Mouse (Mus musculus) intestine, postnatal 0 days (tissue): ENCODE data around the gene Pip4k2c. TPM values are rescaled to one million over a fixed set of nuclear protein-coding genes. Genes with fewer than 3 reads are reported as not detected.

Experiments used
- ATAC-seq: fragments of 200-750 bp; cut with Nextera tagmentation; 2 replicates; pipeline ENCODE4 v1.8.0; 2017; ENCODE audit warnings: mild to moderate bottlenecking, moderate TSS enrichment, moderate library complexity
- H3K27ac ChIP-seq: fragments of 300-500 bp; sonication (generic); 2 replicates; pipeline ENCODE4 v1.5.1; 2014; ENCODE audit warnings: mild to moderate bottlenecking, low read depth, low read length, moderate library complexity
- H3K27me3 ChIP-seq: fragments of 300-500 bp; sonication (generic); replicated peaks from 2 replicates; pipeline ENCODE4 v1.6.1; 2014; ENCODE audit warnings: low read length, mixed read lengths; ENCODE audit not compliant: control insufficient read depth, insufficient read depth
- H3K36me3 ChIP-seq: fragments of 300-500 bp; sonication (generic); 2 replicates; pipeline ENCODE4 v1.6.1; 2014; ENCODE audit warnings: mild to moderate bottlenecking, moderate library complexity; ENCODE audit not compliant: control insufficient read depth, insufficient read depth
- H3K4me1 ChIP-seq: fragments of 300-500 bp; sonication (generic); replicated peaks from 2 replicates; pipeline ENCODE4 v1.6.1; 2014; ENCODE audit warnings: antibody characterized with exemption, low read length, mixed read lengths; ENCODE audit not compliant: control insufficient read depth, insufficient read depth
- H3K4me2 ChIP-seq: fragments of 300-500 bp; sonication (generic); replicated peaks from 2 replicates; pipeline ENCODE4 v1.6.1; 2014; ENCODE audit warnings: low read depth, mild to moderate bottlenecking, moderate library complexity
- H3K4me3 ChIP-seq: fragments of 300-500 bp; sonication (generic); 2 replicates; pipeline ENCODE4 v1.5.1; 2014; ENCODE audit warnings: low read depth, low read length
- H3K9ac ChIP-seq: fragments of 300-500 bp; sonication (generic); 2 replicates; pipeline ENCODE4 v1.6.1; 2014; ENCODE audit warnings: mild to moderate bottlenecking, low read depth, low read length
- H3K9me3 ChIP-seq: fragments of 300-500 bp; sonication (generic); 2 replicates; pipeline ENCODE4 v1.6.1; 2016; ENCODE audit warnings: mixed run types; ENCODE audit not compliant: control insufficient read depth
- CTCF ChIP-seq: sonication (generic); IDR thresholded peaks from 2 replicates; pipeline ENCODE4 v1.5.1; 2016; ENCODE audit warnings: low read depth, mild to moderate bottlenecking, control low read depth, antibody characterized with exemption, moderate library complexity
- WGBS: fragments of 180-500 bp; shearing (Covaris S2); extraction: QIAGEN DNeasy Blood & Tissue Kit; methylation state at CpG from one replicate; pipeline ENCODE4 v1.1.7; 2014; 5-methylcytosine and 5-hydroxymethylcytosine counted together
- polyA plus RNA-seq: library from polyadenylated mRNA; unstranded; fragments of >200 nt; fragmentation: Nextera tagmentation; extraction: Ambion mirVana; gene quantifications from 2 replicates; pipeline ENCODE4 v1.2.1, GENCODE M21; 2015

The Pip4k2c gene
- polyA plus RNA-seq, 1 experiment from 2014 or later = 43.0 TPM

DNA sequence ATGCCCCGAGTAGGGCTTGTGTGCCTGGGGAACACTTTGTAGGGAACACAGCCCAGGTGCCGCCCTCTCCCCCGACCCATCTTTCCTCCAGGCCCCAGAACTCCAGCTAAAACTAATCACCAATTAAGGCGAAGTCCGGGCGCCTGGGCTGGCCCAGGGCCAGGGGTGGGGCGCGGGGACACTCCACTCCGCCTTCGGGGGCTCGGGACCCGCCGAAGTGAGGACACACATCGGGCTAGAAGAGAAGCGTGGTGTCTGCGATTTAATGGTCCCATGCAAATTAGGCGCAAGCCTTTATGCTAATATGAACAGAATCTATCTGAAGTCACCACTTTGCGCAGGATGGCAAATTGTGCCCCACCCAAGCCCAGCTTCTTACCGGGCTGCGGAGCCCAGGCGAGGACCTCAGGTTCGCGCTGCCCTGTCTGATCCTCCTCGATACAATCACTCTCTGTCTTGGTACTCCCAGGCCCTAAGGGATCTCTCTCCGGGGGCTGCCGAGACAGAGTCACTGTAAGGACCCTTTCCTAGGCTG lies 22.2 kb downstream of the Pip4k2c start:
- no peak; the same call in 1 of the 2 replicates for ATAC-seq
- peaks cover 25% of the 10 kb centered on the region for H3K27me3 ChIP-seq

GRCm38 (mm10) chr10:127188465-127189115 lies 22.8 kb downstream of the Pip4k2c start:
- ATAC-seq = peak; percentile 47
- under 1% methylated on average over 39 of the region's 46 CpGs for WGBS
- Histone ChIP-seq H3K27ac (peak overlapping the region; percentile 36), H3K9me3 (no peaks in the 10 kb centered on the region), H3K36me3 (peaks cover 14% of the 10 kb centered on the region; the same call in 1 of the 2 replicates), H3K4me3 (peak overlapping the region; percentile 57), H3K4me2 (peak overlapping the region; percentile 81), H3K27me3 (peaks cover 29% of the 10 kb centered on the region), H3K4me1 (no peaks in the 10 kb centered on the region), H3K9ac (peak overlapping the region; percentile 55)
- no peak for TF ChIP-seq CTCF

More for the DNA sequence above, 22.2 kb downstream of the Pip4k2c start:
- H3K27ac ChIP-seq = peak overlapping the region; percentile 36
- no peaks in the 10 kb centered on the region for H3K9me3 ChIP-seq
- no peak for TF ChIP-seq CTCF
- H3K9ac ChIP-seq = peak overlapping the region; percentile 55
- no peaks in the 10 kb centered on the region for H3K4me1 ChIP-seq
- H3K4me3 ChIP-seq = peak overlapping the region; percentile 57
- peak overlapping the region; percentile 81 for H3K4me2 ChIP-seq
- H3K36me3 ChIP-seq = peaks cover 14% of the 10 kb centered on the region; the same call in 1 of the 2 replicates
- under 1% methylated on average over 26 of the region's 26 CpGs for WGBS

DNA sequence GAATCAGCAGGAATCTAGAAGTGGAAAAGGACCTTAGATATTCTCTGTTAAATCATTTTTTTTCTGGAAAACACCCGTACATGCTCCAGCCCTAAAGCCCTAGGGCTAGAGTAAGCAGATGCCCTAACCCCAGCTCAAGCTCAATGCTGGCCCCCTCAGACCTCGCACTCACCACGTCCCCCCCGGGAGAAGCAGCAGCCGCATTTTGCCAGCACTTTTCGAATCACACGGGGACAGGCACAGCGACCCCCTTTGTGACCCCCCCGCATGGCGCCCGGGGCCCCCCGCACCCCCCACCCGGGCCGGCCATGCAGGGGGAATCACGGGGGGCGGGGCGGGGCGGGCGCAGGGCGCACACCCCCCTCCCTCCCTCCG lies 23.3 kb downstream of the Pip4k2c start:
- Histone ChIP-seq H3K27me3 (peaks cover 32% of the 10 kb centered on the region), H3K4me2 (peak overlapping the region; percentile 81), H3K9me3 (no peaks in the 10 kb centered on the region), H3K36me3 (peaks cover 12% of the 10 kb centered on the region; the same call in 1 of the 2 replicates), H3K27ac (no peak overlapping the region), H3K4me3 (peak overlapping the region; percentile 57), H3K4me1 (no peaks in the 10 kb centered on the region), H3K9ac (peak overlapping the region; percentile 55)
- no peak for ATAC-seq
- WGBS = 4% methylated on average over 17 of the region's 21 CpGs
- TF ChIP-seq CTCF = no peak

DNA sequence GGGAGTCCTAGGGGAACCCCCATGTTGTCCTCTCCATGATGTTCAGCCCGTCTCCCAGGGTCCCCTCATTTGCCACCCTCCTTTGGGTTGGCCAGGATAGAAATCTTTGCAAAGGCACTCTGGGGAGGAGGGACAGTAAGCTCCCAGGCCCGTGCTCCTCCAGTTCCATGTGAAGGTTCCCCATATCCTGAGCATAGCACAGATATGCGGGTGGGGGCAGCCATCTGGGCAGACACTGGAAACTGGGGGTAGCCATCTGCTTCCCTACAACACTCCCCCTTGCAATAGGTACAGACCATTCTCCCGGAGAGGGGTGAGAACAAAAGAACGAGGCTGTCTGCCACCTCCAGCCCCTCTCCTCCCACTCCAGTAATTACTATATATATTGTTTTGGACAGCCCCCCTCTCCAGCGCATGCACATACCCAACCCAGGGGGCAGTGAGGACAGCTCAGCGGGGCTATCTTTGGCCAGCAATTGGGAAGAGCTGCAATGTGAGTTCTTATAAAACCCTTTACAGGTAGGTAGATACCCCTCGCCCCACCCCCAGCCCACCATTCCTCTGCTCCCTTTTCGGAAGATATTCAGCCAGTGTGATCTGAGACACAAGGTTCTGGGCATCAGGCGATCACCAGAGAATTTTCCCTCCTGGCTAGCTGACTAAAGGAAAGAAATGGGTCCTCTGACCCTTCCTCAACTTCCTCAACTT lies 23.9 kb downstream of the Pip4k2c start:
- H3K27me3 ChIP-seq = peaks cover 35% of the 10 kb centered on the region
- H3K36me3 ChIP-seq = peaks cover 6% of the 10 kb centered on the region; the same call in 1 of the 2 replicates
- peak overlapping the region; percentile 81 for H3K4me2 ChIP-seq
- no peak for TF ChIP-seq CTCF
- 59% methylated on average over 10 of the region's 10 CpGs for WGBS
- H3K4me3 ChIP-seq = peak overlapping the region; percentile 57; the same call in 1 of the 2 replicates
- H3K9me3 ChIP-seq = no peaks in the 10 kb centered on the region
- no peak overlapping the region for H3K9ac ChIP-seq
- no peak for ATAC-seq
- no peak overlapping the region for H3K27ac ChIP-seq
- no peaks in the 10 kb centered on the region for H3K4me1 ChIP-seq

DNA sequence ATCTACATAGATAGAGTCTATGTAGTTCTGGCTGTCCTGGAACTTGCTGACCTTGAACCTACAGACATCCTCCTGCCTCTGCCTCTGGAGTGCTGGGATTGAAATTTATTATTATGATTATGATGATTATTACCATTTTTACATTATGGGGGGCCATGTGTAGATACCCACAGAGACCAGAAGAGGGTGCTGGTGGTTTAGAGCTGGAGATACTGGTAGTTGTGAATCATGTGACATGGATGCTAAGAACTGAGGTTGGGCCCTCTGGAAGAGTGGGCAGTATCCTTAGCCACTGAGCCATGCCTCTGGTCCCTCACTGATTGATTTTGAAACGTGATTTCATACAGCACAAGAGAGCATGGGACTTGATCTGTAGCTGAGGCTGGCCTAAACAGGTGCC lies 24.9 kb downstream of the Pip4k2c start:
- ATAC-seq = no peak
- H3K4me2 ChIP-seq = no peak overlapping the region
- 86% methylated on average over 1 of the region's 1 CpGs for WGBS
- no peaks in the 10 kb centered on the region for H3K9me3 ChIP-seq
- no peak overlapping the region for H3K27ac ChIP-seq
- H3K36me3 ChIP-seq = peaks cover 5% of the 10 kb centered on the region; the same call in 1 of the 2 replicates
- peaks cover 41% of the 10 kb centered on the region for H3K27me3 ChIP-seq
- TF ChIP-seq CTCF = peak; percentile 59
- H3K9ac ChIP-seq = no peak overlapping the region
- no peaks in the 10 kb centered on the region for H3K4me1 ChIP-seq
- H3K4me3 ChIP-seq = no peak overlapping the region

DNA sequence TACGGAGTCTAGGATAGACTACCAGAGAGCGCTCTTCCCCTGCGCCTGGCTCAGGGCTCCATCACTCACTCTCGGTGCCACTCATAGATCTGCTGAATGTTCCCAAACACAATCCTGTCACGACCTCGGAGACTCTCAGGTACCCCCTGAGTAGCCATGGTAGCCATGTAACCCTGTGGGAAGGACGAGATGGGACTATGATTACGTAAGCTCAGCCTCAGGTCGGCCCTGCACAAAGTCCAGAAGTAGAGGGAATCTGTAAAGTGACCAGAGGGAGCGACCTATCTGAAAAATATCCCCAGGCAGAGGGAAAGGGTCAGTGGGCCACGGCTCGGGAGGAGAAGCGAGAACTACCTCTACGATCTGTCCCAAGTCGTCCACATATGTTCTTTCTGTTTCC lies 25.9 kb downstream of the Pip4k2c start:
- H3K4me3 ChIP-seq = no peak overlapping the region
- peaks cover 5% of the 10 kb centered on the region; the same call in 1 of the 2 replicates for H3K36me3 ChIP-seq
- peaks cover 50% of the 10 kb centered on the region for H3K27me3 ChIP-seq
- H3K9ac ChIP-seq = no peak overlapping the region
- no peak for ATAC-seq
- no peaks in the 10 kb centered on the region for H3K9me3 ChIP-seq
- H3K27ac ChIP-seq = no peak overlapping the region
- no peak for TF ChIP-seq CTCF
- H3K4me2 ChIP-seq = no peak overlapping the region
- WGBS = 82% methylated on average over 15 of the region's 15 CpGs
- H3K4me1 ChIP-seq = no peaks in the 10 kb centered on the region
